Mouse (Mus musculus) G1E (cell line): ENCODE data around the gene Dnajc3. TPM values are rescaled to one million over a fixed set of nuclear protein-coding genes. Genes with fewer than 3 reads are reported as not detected.

ENCODE experiments used
- ATAC-seq: 2 replicates; pipeline ENCODE4 v1.8.0; 2016; ENCODE audit warnings: mild to moderate bottlenecking; ENCODE audit not compliant: insufficient number of reproducible peaks, poor library complexity, low FRiP score, severe bottlenecking; ENCODE audit errors: extremely low read depth
- DNase-seq: peaks from one replicate; pipeline ENCODE4 v3.0.0; 2012; ENCODE audit warnings: low spot score
- H3K27me3 ChIP-seq: 2 replicates; pipeline ENCODE4 v1.6.1; 2012; ENCODE audit warnings: mild to moderate bottlenecking, low read length, inconsistent platforms; ENCODE audit not compliant: insufficient read depth
- H3K36me3 ChIP-seq: replicated peaks from 2 replicates; pipeline ENCODE3; 2012; ENCODE audit warnings: mild to moderate bottlenecking, inconsistent platforms
- H3K4me1 ChIP-seq: 2 replicates; pipeline ENCODE4 v1.6.1; 2012; ENCODE audit warnings: low read depth, low read length, inconsistent platforms, mixed read lengths; ENCODE audit not compliant: insufficient read depth
- H3K4me3 ChIP-seq: 2 replicates; pipeline ENCODE4 v1.5.1; 2012; ENCODE audit warnings: low read depth, mild to moderate bottlenecking, inconsistent platforms, low read length, moderate library complexity, mixed read lengths
- H3K9me3 ChIP-seq: replicated peaks from 2 replicates; pipeline ENCODE4 v1.6.1; 2012; ENCODE audit warnings: inconsistent platforms
- CTCF ChIP-seq: IDR thresholded peaks from 2 replicates; pipeline ENCODE4 v1.5.1; 2012; ENCODE audit warnings: low read depth, low read length, inconsistent platforms, mixed read lengths
- GATA1 ChIP-seq: IDR thresholded peaks from 2 replicates; pipeline ENCODE4 v1.6.1; 2012; ENCODE audit warnings: borderline replicate concordance, low read length, inconsistent platforms, mixed read lengths
- GATA2 ChIP-seq: IDR thresholded peaks from 2 replicates; pipeline ENCODE4 v1.6.1; 2012; ENCODE audit warnings: low read depth, low read length, inconsistent platforms, borderline replicate concordance
- POLR2AphosphoS5 ChIP-seq: IDR thresholded peaks from 2 replicates; pipeline ENCODE4 v1.6.1; 2012; ENCODE audit warnings: low read depth, low read length, inconsistent platforms; ENCODE audit not compliant: insufficient replicate concordance
- TAL1 ChIP-seq: conservative IDR thresholded peaks from 2 replicates; pipeline ENCODE4 v1.6.1; 2012; ENCODE audit warnings: low read depth, low read length, inconsistent platforms, mixed read lengths
- polyA plus RNA-seq: library from polyadenylated mRNA; stranded (reverse); fragments of >175 nt; gene quantifications from 2 replicates; pipeline ENCODE4 v1.2.3, GENCODE M21; 2012
- total RNA-seq, 2 experiments: library from RNA; stranded (forward) in 1 of 2; stranded (reverse) in 1 of 2; fragments of 200-1000 nt in 1 of 2; fragments of >200 nt in 1 of 2; fragmentation: Nextera tagmentation in 1 of 2; gene quantifications; 2 replicates each; pipeline ENCODE4 v1.2.3; 2014 to 2017

The Dnajc3 gene
- total and polyA plus RNA-seq, 3 experiments, result 3.9 to 54.6 (median 36.9) TPM

- TF ChIP-seq GATA1 (no peak), CTCF (no peak), POLR2AphosphoS5 (no peak), GATA2 (no peak), TAL1 (no peak)
These were observed 20.2 kb downstream of the Dnajc3 start for GRCm38 (mm10) chr14:118958010-118958409.

DNA sequence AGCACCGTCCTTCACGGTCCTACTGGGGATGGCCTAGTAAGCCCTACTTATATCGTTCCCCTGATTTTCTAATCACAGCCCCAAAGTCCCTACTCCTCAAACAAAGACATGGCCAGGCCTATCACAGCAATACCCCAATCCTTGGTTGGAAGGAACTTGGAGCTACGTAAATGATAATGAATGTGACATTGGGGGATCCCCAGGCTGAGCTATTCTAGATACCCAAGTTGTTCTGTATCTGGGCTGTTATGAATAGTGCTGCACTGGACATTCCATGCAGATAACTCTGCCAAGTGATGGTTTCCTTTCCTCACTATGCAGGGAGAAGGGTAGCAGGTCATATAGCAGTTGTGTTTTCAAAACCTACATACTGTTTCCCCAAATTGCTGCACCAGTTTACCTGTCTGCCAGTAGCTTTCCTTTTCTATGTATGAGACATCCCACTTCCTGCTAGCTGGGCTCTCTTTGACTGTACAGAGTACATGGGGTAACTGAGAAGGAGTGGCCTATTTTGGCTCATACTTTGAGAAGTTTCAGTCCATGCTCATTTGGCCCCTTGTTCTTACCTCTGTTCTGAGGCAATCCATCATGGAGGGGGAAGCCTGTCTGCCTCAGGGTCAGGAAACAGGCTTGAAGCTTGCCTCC lies 27.7 kb downstream of the Dnajc3 start:
- no peak for ATAC-seq
- no peak overlapping the region for H3K4me3 ChIP-seq
- no peaks in the 10 kb centered on the region for H3K9me3 ChIP-seq
- H3K27me3 ChIP-seq, result no peaks in the 10 kb centered on the region
- TF ChIP-seq GATA2, result no peak
- TF ChIP-seq CTCF, result no peak
- TF ChIP-seq TAL1, result no peak
- TF ChIP-seq POLR2AphosphoS5, result no peak
- TF ChIP-seq GATA1, result no peak
- peaks cover 76% of the 10 kb centered on the region for H3K36me3 ChIP-seq
- no peak for DNase-seq
- no peaks in the 10 kb centered on the region for H3K4me1 ChIP-seq

More at GRCm38 (mm10) chr14:118958010-118958409, 20.2 kb downstream of the Dnajc3 start:
- H3K36me3 ChIP-seq, result peaks cover 85% of the 10 kb centered on the region
- H3K4me3 ChIP-seq, result no peak overlapping the region
- no peak for DNase-seq
- H3K9me3 ChIP-seq, result no peaks in the 10 kb centered on the region
- no peaks in the 10 kb centered on the region for H3K4me1 ChIP-seq
- ATAC-seq, result no peak
- H3K27me3 ChIP-seq, result no peaks in the 10 kb centered on the region

GRCm38 (mm10) chr14:118967646-118968045 lies 29.9 kb downstream of the Dnajc3 start:
- no peaks in the 10 kb centered on the region for H3K4me1 ChIP-seq
- TF ChIP-seq CTCF (no peak), POLR2AphosphoS5 (no peak), TAL1 (no peak), GATA2 (no peak), GATA1 (no peak)
- peaks cover 78% of the 10 kb centered on the region for H3K36me3 ChIP-seq
- H3K27me3 ChIP-seq, result no peaks in the 10 kb centered on the region
- no peak overlapping the region for H3K4me3 ChIP-seq
- no peaks in the 10 kb centered on the region for H3K9me3 ChIP-seq
- DNase-seq (no peak), ATAC-seq (no peak)

- Histone ChIP-seq H3K36me3 (peaks cover 98% of the 10 kb centered on the region), H3K27me3 (no peaks in the 10 kb centered on the region), H3K9me3 (no peaks in the 10 kb centered on the region), H3K4me1 (no peaks in the 10 kb centered on the region), H3K4me3 (no peak overlapping the region)
- DNase-seq (no peak), ATAC-seq (no peak)
- TF ChIP-seq GATA1 (no peak), CTCF (no peak), POLR2AphosphoS5 (no peak), TAL1 (no peak), GATA2 (no peak)
These were observed 34.5 kb downstream of the Dnajc3 start for GRCm38 (mm10) chr14:118972268-118972667.

GRCm38 (mm10) chr14:118977136-118977816 lies 39.5 kb downstream of the Dnajc3 start:
- ATAC-seq, result no peak
- no peak overlapping the region for H3K4me3 ChIP-seq
- no peaks in the 10 kb centered on the region for H3K4me1 ChIP-seq
- peaks cover 86% of the 10 kb centered on the region for H3K36me3 ChIP-seq
- H3K9me3 ChIP-seq, result no peaks in the 10 kb centered on the region
- TF ChIP-seq CTCF, result no peak
- TF ChIP-seq TAL1, result no peak
- TF ChIP-seq POLR2AphosphoS5, result no peak
- TF ChIP-seq GATA1, result no peak
- no peak for TF ChIP-seq GATA2
- DNase-seq, result no peak
- H3K27me3 ChIP-seq, result no peaks in the 10 kb centered on the region

DNA sequence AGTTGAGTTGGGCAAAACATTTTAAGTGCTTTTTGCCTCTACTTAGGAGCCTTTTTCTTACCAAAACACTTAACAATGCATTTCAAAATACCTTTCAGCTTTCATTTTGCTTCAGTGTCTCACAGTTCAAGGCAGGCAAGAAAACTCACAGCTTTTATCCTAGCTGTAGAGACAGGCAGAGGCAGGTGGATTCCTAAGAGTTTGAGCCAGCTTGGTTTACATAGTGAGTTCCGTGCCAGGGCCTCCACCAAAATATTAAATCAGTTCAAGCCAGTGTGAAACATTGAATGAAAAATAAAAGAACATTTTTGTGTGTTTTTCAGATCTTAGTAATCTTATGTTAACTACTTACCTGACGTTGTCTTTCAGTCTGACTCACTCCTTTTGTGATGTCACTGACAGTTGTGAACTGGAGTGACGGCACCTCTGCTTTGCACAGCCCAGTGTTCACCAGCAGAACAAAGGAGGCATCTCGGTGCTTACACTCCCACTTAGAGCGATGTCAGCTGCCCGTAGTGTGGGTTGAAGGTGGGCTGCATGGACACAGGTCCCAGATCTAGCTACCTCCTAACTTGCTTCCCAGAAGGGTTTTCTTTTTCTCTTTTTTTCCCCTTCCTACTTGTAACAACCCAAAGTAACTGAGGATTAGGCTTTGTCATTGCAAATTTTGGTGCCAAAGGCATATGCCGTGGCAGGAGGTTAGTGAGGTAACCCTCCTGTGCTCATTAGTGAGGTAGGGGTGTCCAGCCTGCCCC lies 42.0 kb downstream of the Dnajc3 start:
- H3K36me3 ChIP-seq, result peaks cover 80% of the 10 kb centered on the region
- DNase-seq (no peak), ATAC-seq (no peak)
- H3K4me3 ChIP-seq, result no peak overlapping the region
- no peaks in the 10 kb centered on the region for H3K27me3 ChIP-seq
- H3K4me1 ChIP-seq, result no peaks in the 10 kb centered on the region
- TF ChIP-seq GATA1, result no peak
- no peak for TF ChIP-seq POLR2AphosphoS5
- TF ChIP-seq GATA2, result no peak
- TF ChIP-seq CTCF, result no peak
- no peaks in the 10 kb centered on the region for H3K9me3 ChIP-seq
